Comparison of ENCODE assay signal across 18 mouse cellular contexts in the genomic region with DNA sequence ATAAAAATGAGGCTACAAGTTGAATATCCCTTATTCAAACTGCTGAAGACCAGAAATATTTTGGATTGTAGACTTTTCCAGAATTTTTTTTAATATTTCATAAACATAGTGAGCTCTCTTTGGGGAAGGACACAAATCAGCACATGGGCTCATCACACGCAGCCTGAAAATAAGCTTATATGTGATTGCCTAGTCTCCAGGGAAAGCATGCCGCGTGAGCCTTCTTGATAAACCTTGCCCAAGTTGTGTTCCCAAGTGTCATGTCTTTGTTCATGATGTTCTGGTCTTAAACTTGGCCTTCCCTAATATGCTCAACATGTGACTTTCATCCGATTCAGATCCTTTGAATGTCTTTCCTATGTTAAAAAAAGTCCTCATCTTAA.
DNase-seq lines count a peak whose midpoint lies in the region; ATAC-seq and TF ChIP-seq lines count a peak whose summit lies in the region.
"Had no signal": no experiment of that assay in that cellular context is flagged by ENCODE, and none has a peak within 500 bp of the region (broad histone marks: within the 10 kb centered on the region; RNA-seq: fewer than 3 reads in every experiment).

No protein-coding gene starts in this region.

- peak overlapping the region; percentile 35; the same call in 1 of the 2 replicates for H3K27ac ChIP-seq in forebrain, embryonic 14.5 days (ENCODE audit: low read depth, low read length)
- no peak overlapping the region for H3K27ac ChIP-seq in forebrain, embryonic 11.5 days (ENCODE audit: low read depth, low read length)
- 0 out of 2 replicates have a peak overlapping the region, but pooled peaks have one; percentile 24 for H3K27ac ChIP-seq in hindbrain, embryonic 14.5 days
- no peak overlapping the region for H3K27ac ChIP-seq in hindbrain, embryonic 12.5 days
- peak overlapping the region; percentile 90 for H3K27ac ChIP-seq in left cerebral cortex, adult 2 months
- H3K27ac ChIP-seq in forebrain, postnatal 0 days (ENCODE audit: low read depth, low read length), result peak overlapping the region; percentile 81
- H3K27ac ChIP-seq: embryonic facial prominence, embryonic 13.5 days; gastrocnemius, adult 2 months; heart, embryonic 13.5 days; intestine, embryonic 15.5 days had no signal

- no peaks in the 10 kb centered on the region for H3K4me1 ChIP-seq in forebrain, embryonic 14.5 days (ENCODE audit: control insufficient read depth, insufficient read depth, low read length)
- no peaks in the 10 kb centered on the region for H3K4me1 ChIP-seq in forebrain, embryonic 11.5 days (replicated peaks; ENCODE audit: control insufficient read depth, insufficient read depth, low read length)
- no peaks in the 10 kb centered on the region for H3K4me1 ChIP-seq in hindbrain, embryonic 14.5 days (replicated peaks; ENCODE audit: control insufficient read depth, insufficient read depth, low read length)
- no peaks in the 10 kb centered on the region for H3K4me1 ChIP-seq in hindbrain, embryonic 12.5 days
- H3K4me1 ChIP-seq in forebrain, postnatal 0 days (ENCODE audit: insufficient read depth), result no peaks in the 10 kb centered on the region
- H3K4me1 ChIP-seq: embryonic facial prominence, embryonic 13.5 days; intestine, embryonic 15.5 days had no signal

- no peak overlapping the region for H3K4me3 ChIP-seq in forebrain, embryonic 14.5 days (ENCODE audit: low read depth, low read length)
- no peak overlapping the region for H3K4me3 ChIP-seq in forebrain, embryonic 11.5 days (ENCODE audit: low read depth, low read length)
- H3K4me3 ChIP-seq in hindbrain, embryonic 14.5 days (replicated peaks; ENCODE audit: low read length), result no peak overlapping the region
- H3K4me3 ChIP-seq in hindbrain, embryonic 12.5 days, result no peak overlapping the region
- no peak overlapping the region for H3K4me3 ChIP-seq in left cerebral cortex, adult 2 months
- H3K4me3 ChIP-seq in forebrain, postnatal 0 days (ENCODE audit: low read depth, low read length), result no peak overlapping the region
- H3K4me3 ChIP-seq: embryonic facial prominence, embryonic 13.5 days; gastrocnemius, adult 2 months; heart, embryonic 13.5 days; intestine, embryonic 15.5 days had no signal

- no peak overlapping the region for H3K4me2 ChIP-seq in forebrain, embryonic 14.5 days (ENCODE audit: low read length)
- no peak overlapping the region for H3K4me2 ChIP-seq in forebrain, embryonic 11.5 days (ENCODE audit: low read depth, low read length, severe bottlenecking)
- H3K4me2 ChIP-seq in hindbrain, embryonic 14.5 days (replicated peaks), result no peak overlapping the region
- H3K4me2 ChIP-seq in hindbrain, embryonic 12.5 days (replicated peaks), result no peak overlapping the region
- H3K4me2 ChIP-seq in forebrain, postnatal 0 days (ENCODE audit: low read depth), result no peak overlapping the region
- H3K4me2 ChIP-seq: embryonic facial prominence, embryonic 13.5 days; heart, embryonic 13.5 days; intestine, embryonic 15.5 days had no signal

- no peaks in the 10 kb centered on the region for H3K27me3 ChIP-seq in forebrain, embryonic 14.5 days (replicated peaks; ENCODE audit: control insufficient read depth, insufficient read depth, low read length)
- no peaks in the 10 kb centered on the region for H3K27me3 ChIP-seq in forebrain, embryonic 11.5 days (ENCODE audit: control insufficient read depth, insufficient read depth, low read length)
- H3K27me3 ChIP-seq in hindbrain, embryonic 14.5 days (ENCODE audit: control insufficient read depth, insufficient read depth, low read length), result no peaks in the 10 kb centered on the region
- H3K27me3 ChIP-seq in hindbrain, embryonic 12.5 days, result no peaks in the 10 kb centered on the region
- no peaks in the 10 kb centered on the region for H3K27me3 ChIP-seq in forebrain, postnatal 0 days (ENCODE audit: insufficient read depth, low read length)
- H3K27me3 ChIP-seq: CH12.LX; embryonic facial prominence, embryonic 13.5 days; heart, embryonic 13.5 days; intestine, embryonic 15.5 days; Patski had no signal

- intact Hi-C loops in left cerebral cortex, adult 2 months (cut with DNase I), result loop anchor here (1.0 to 10.0 kb wide), 7 partner anchors 14 to 536 kb away; no protein-coding TSS in a partner anchor
- intact Hi-C loops in left cerebral cortex, postnatal 25 days (cut with DNase I), result loop anchor here (1.0 to 5.0 kb wide), 6 partner anchors 14 to 301 kb away; no protein-coding TSS in a partner anchor

- no peak for DNase-seq in forebrain, embryonic 14.5 days (ENCODE audit: low spot score)
- DNase-seq in forebrain, embryonic 11.5 days (ENCODE audit: low spot score), result no peak
- no peak for DNase-seq in hindbrain, embryonic 14.5 days (ENCODE audit: low spot score)
- DNase-seq in left cerebral cortex, adult 2 months (ENCODE audit: extremely low spot score in 1 of 2, low spot score in 2 of 2), result no peak
- DNase-seq in left cerebral cortex, postnatal 25 days (ENCODE audit: low spot score in 2 of 2), result no peak
- peak; percentile 67 for DNase-seq in forebrain, postnatal 0 days
- DNase-seq: adrenal gland, postnatal 14 days; gastrocnemius, adult 2 months; gastrocnemius, postnatal 25 days; heart, postnatal 4 days; kidney, adult 18-20 months had no signal

- WGBS in forebrain, embryonic 14.5 days, result 84% methylated on average over 4 of the region's 4 CpGs
- 94% methylated on average over 4 of the region's 4 CpGs for WGBS in forebrain, embryonic 11.5 days
- WGBS in hindbrain, embryonic 14.5 days, result 90% methylated on average over 4 of the region's 4 CpGs
- 91% methylated on average over 4 of the region's 4 CpGs for WGBS in hindbrain, embryonic 12.5 days
- 67% methylated on average over 4 of the region's 4 CpGs for WGBS in forebrain, postnatal 0 days

- no peak overlapping the region for H3K9ac ChIP-seq in forebrain, embryonic 14.5 days (ENCODE audit: low read length)
- H3K9ac ChIP-seq in forebrain, embryonic 11.5 days (ENCODE audit: low read length), result no peak overlapping the region
- no peak overlapping the region for H3K9ac ChIP-seq in hindbrain, embryonic 14.5 days
- H3K9ac ChIP-seq in hindbrain, embryonic 12.5 days, result no peak overlapping the region
- no peak overlapping the region for H3K9ac ChIP-seq in forebrain, postnatal 0 days
- H3K9ac ChIP-seq: embryonic facial prominence, embryonic 13.5 days; heart, embryonic 13.5 days; intestine, embryonic 15.5 days had no signal

- no peak for TF ChIP-seq CTCF in left cerebral cortex, adult 2 months (IDR thresholded peaks at IDR 0.05)
- no peak for TF ChIP-seq CTCF in forebrain, postnatal 0 days (IDR thresholded peaks at IDR 0.05; ENCODE audit: low read depth)

- ATAC-seq in forebrain, embryonic 14.5 days, result no peak
- ATAC-seq in forebrain, embryonic 11.5 days (replicated peaks; ENCODE audit: low FRiP score), result no peak
- no peak for ATAC-seq in hindbrain, embryonic 14.5 days (ENCODE audit: low FRiP score)
- ATAC-seq in hindbrain, embryonic 12.5 days (ENCODE audit: low FRiP score), result no peak
- no peak; the same call in 1 of the 2 replicates for ATAC-seq in forebrain, postnatal 0 days
- ATAC-seq: activated CD4-positive, CD25-positive, alpha-beta regulatory T cell, adult 4 months; intestine, embryonic 15.5 days; Patski had no signal

- H3K9me3 ChIP-seq in forebrain, embryonic 14.5 days (replicated peaks; ENCODE audit: control insufficient read depth, low read length), result no peaks in the 10 kb centered on the region
- H3K9me3 ChIP-seq in forebrain, embryonic 11.5 days (ENCODE audit: control insufficient read depth, low read length), result no peaks in the 10 kb centered on the region
- H3K9me3 ChIP-seq in hindbrain, embryonic 14.5 days (ENCODE audit: control insufficient read depth, low read length), result no peaks in the 10 kb centered on the region
- H3K9me3 ChIP-seq in hindbrain, embryonic 12.5 days (replicated peaks), result no peaks in the 10 kb centered on the region
- H3K9me3 ChIP-seq in forebrain, postnatal 0 days (ENCODE audit: low read length), result no peaks in the 10 kb centered on the region
- H3K9me3 ChIP-seq: embryonic facial prominence, embryonic 13.5 days; heart, embryonic 13.5 days; intestine, embryonic 15.5 days had no signal

- no peaks in the 10 kb centered on the region for H3K36me3 ChIP-seq in forebrain, embryonic 14.5 days (ENCODE audit: control insufficient read depth, insufficient read depth, low read length)
- H3K36me3 ChIP-seq in forebrain, embryonic 11.5 days (ENCODE audit: control insufficient read depth, insufficient read depth, low read length), result no peaks in the 10 kb centered on the region
- H3K36me3 ChIP-seq in hindbrain, embryonic 14.5 days (replicated peaks; ENCODE audit: control insufficient read depth, insufficient read depth), result no peaks in the 10 kb centered on the region
- no peaks in the 10 kb centered on the region for H3K36me3 ChIP-seq in hindbrain, embryonic 12.5 days
- no peaks in the 10 kb centered on the region for H3K36me3 ChIP-seq in forebrain, postnatal 0 days (ENCODE audit: insufficient read depth)
- H3K36me3 ChIP-seq: embryonic facial prominence, embryonic 13.5 days; heart, embryonic 13.5 days; intestine, embryonic 15.5 days had no signal

Comparison
In these comparisons a context has a peak if more than half of its experiments do, and no peak if none do; other contexts are left out.
1. H3K27ac ChIP-seq: peak in forebrain, embryonic 14.5 days (single experiment), hindbrain, embryonic 14.5 days (single experiment), left cerebral cortex, adult 2 months (single experiment) and forebrain, postnatal 0 days (single experiment); none in forebrain, embryonic 11.5 days (single experiment) and hindbrain, embryonic 12.5 days (single experiment).